Comparison of ENCODE assay signal across 17 mouse cellular contexts in the genomic region with DNA sequence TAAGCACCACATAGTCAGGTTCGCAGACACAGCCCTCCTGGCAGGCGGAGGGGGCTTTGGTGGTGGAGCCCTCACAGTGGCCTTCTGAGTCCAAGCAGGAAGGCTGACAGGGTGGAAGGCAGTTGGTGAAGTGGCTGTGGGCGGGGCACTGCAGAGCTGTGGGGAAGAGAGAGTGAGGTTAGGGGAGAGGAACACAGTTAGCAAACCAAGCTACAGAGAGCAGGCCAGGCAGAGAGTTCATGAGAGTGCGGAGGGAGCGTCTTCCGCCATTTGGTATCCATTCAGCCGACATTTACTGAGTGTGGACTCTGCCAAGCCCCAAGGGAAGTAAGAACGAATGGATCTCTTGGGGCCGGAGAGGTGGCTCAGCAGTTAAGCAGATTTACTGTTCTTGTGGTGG. TPM values are rescaled to one million over a fixed set of nuclear protein-coding genes. Genes with fewer than 3 reads are reported as not detected.
DNase-seq lines count a peak whose midpoint lies in the region.
"Had no signal": no experiment of that assay in that cellular context is flagged by ENCODE, and none has a peak within 500 bp of the region (broad histone marks: within the 10 kb centered on the region; RNA-seq: fewer than 3 reads in every experiment).

No protein-coding gene starts in this region.

- intact Hi-C loops in heart, postnatal 36 days (cut with DNase I): no loop called here

- H3K4me1 ChIP-seq in midbrain, embryonic 10.5 days: 0 out of 2 replicates have a peak, but pooled peaks cover 4% of the 10 kb centered on the region
- H3K4me1 ChIP-seq: limb, embryonic 12.5 days had no signal

- H3K27me3 ChIP-seq in midbrain, embryonic 10.5 days (ENCODE audit: low read depth, poor library complexity, severe bottlenecking): no peaks in the 10 kb centered on the region
- H3K27me3 ChIP-seq: liver, embryonic 15.5 days had no signal

- no peaks in the 10 kb centered on the region for H3K36me3 ChIP-seq in midbrain, embryonic 10.5 days
- H3K36me3 ChIP-seq: G1E; limb, embryonic 12.5 days; liver, embryonic 15.5 days had no signal

- no peak overlapping the region for H3K27ac ChIP-seq in midbrain, embryonic 10.5 days (replicated peaks)
- H3K27ac ChIP-seq: hindbrain, postnatal 0 days; limb, embryonic 12.5 days; liver, embryonic 15.5 days had no signal

- DNase-seq in urinary bladder, postnatal 14 days (ENCODE audit: low spot score): peak; percentile 12
- DNase-seq in urinary bladder, adult 18-20 months (ENCODE audit: low spot score in 2 of 2): no peak
- DNase-seq in kidney, postnatal 14 days: peak; percentile 57
- DNase-seq in lung, postnatal 25 days (ENCODE audit: low spot score): peak; percentile 19
- DNase-seq in midbrain, embryonic 10.5 days (ENCODE audit: low spot score): no peak
- DNase-seq in gastrocnemius, postnatal 10 days: no peak
- DNase-seq in heart, postnatal 36 days: no peak
- no peak for DNase-seq in layer of hippocampus, adult 8-10 months (ENCODE audit: low spot score in 2 of 2)
- DNase-seq: adrenal gland, postnatal 10 days; cerebellum, postnatal 14 days; heart, adult 11 months; midbrain, embryonic 14.5 days; right cerebral cortex, postnatal 25 days had no signal

- H3K9me3 ChIP-seq in midbrain, embryonic 10.5 days (replicated peaks): no peaks in the 10 kb centered on the region
- H3K9me3 ChIP-seq: G1E; limb, embryonic 12.5 days; liver, embryonic 15.5 days had no signal

- no peak overlapping the region for H3K4me3 ChIP-seq in midbrain, embryonic 10.5 days
- H3K4me3 ChIP-seq: limb, embryonic 12.5 days; liver, embryonic 15.5 days had no signal

- WGBS in midbrain, embryonic 10.5 days: 77% methylated on average over 9 of the region's 9 CpGs

RNA-seq across cellular contexts. Expression of a gene that starts 57.8 kb away (rescaled TPM):
- 0.07 and 0.09 TPM in 2 replicates for polyA plus RNA-seq in midbrain, embryonic 10.5 days (2016; fragmentation: Nextera tagmentation; extraction: Ambion mirVana)
- total RNA-seq in gastrocnemius, postnatal 10 days (2021): under 1 TPM; 0.23 to 0.31 TPM
- not detected for total RNA-seq in heart, postnatal 36 days (2021)
- total RNA-seq in layer of hippocampus, adult 8-10 months (2022): under 1 TPM; 0.16 to 0.22 (median 0.17) TPM

Comparison
In these comparisons a context has a peak if more than half of its experiments do, and no peak if none do; other contexts are left out.
1. DNase-seq: peak in urinary bladder, postnatal 14 days (single experiment), kidney, postnatal 14 days (single experiment) and lung, postnatal 25 days (single experiment); none in urinary bladder, adult 18-20 months (0 of 2), midbrain, embryonic 10.5 days (single experiment), gastrocnemius, postnatal 10 days (single experiment), heart, postnatal 36 days (0 of 2) and layer of hippocampus, adult 8-10 months (0 of 2).